Mouse (Mus musculus) embryonic facial prominence, embryonic 14.5 days (tissue): Measurements from ENCODE around the gene Cyp4a12b. TPM values are rescaled to one million over a fixed set of nuclear protein-coding genes. Genes with fewer than 3 reads are reported as not detected.
"Not testable (repeated sequence)": the region's sequence is repeated elsewhere in the genome, so short reads cannot be mapped to it uniquely, and the experiment has no call there.

Experiments used
- ATAC-seq: fragments of 200-750 bp; cut with Nextera tagmentation; 2 replicates; pipeline ENCODE4 v1.8.0; 2017; ENCODE audit warnings: low read depth, moderate number of reproducible peaks, moderate TSS enrichment
- DNase-seq: peaks from one replicate; pipeline ENCODE4 v3.0.0-alpha.2; 2015; ENCODE audit warnings: low spot score
- H3K27ac ChIP-seq: fragments of 300-500 bp; sonication (generic); replicated peaks from 2 replicates; pipeline ENCODE4 v1.5.1; 2014; ENCODE audit warnings: low read depth, mild to moderate bottlenecking, low read length, moderate library complexity
- H3K27me3 ChIP-seq: fragments of 300-500 bp; sonication (generic); replicated peaks from 2 replicates; pipeline ENCODE4 v1.6.1; 2014; ENCODE audit warnings: low read length; ENCODE audit not compliant: control insufficient read depth, insufficient read depth
- H3K36me3 ChIP-seq: fragments of 300-500 bp; sonication (generic); 2 replicates; pipeline ENCODE4 v1.6.1; 2014; ENCODE audit warnings: low read length, mixed read lengths; ENCODE audit not compliant: control insufficient read depth, insufficient read depth
- H3K4me1 ChIP-seq: fragments of 300-500 bp; sonication (generic); 2 replicates; pipeline ENCODE4 v1.6.1; 2014; ENCODE audit warnings: antibody characterized with exemption, low read length; ENCODE audit not compliant: control insufficient read depth, insufficient read depth
- H3K4me2 ChIP-seq: fragments of 300-500 bp; sonication (generic); 2 replicates; pipeline ENCODE4 v1.6.1; 2014; ENCODE audit warnings: low read depth, mild to moderate bottlenecking, low read length, moderate library complexity, mixed read lengths
- H3K4me3 ChIP-seq: fragments of 300-500 bp; sonication (generic); 2 replicates; pipeline ENCODE4 v1.5.1; 2014; ENCODE audit warnings: low read depth, mild to moderate bottlenecking, low read length
- H3K9ac ChIP-seq: fragments of 300-500 bp; sonication (generic); 2 replicates; pipeline ENCODE4 v1.6.1; 2014; ENCODE audit warnings: low read depth, mild to moderate bottlenecking, low read length, moderate library complexity, mixed read lengths
- H3K9me3 ChIP-seq: fragments of 300-500 bp; sonication (generic); 2 replicates; pipeline ENCODE4 v1.6.1; 2016; ENCODE audit warnings: low read length; ENCODE audit not compliant: control insufficient read depth
- WGBS: fragments of 180-500 bp; shearing (Covaris S2); extraction: QIAGEN DNeasy Blood & Tissue Kit; methylation state at CpG from one replicate; pipeline ENCODE4 v1.1.7; 2014; 5-methylcytosine and 5-hydroxymethylcytosine counted together
- polyA plus RNA-seq: library from polyadenylated mRNA; unstranded; fragments of >200 nt; fragmentation: Nextera tagmentation; extraction: Ambion mirVana; gene quantifications from 2 replicates; pipeline ENCODE4 v1.2.1, GENCODE M21; 2014

The Cyp4a12b gene
- polyA plus RNA-seq, result 0.39 and 1.1 TPM in 2 replicates

GRCm38 (mm10) chr4:115411324-115411723 lies at the start of gene Cyp4a12b:
Cyp4a12b (plus strand) TSS chr4:115411624.
- not testable (repeated sequence) for H3K9ac ChIP-seq, H3K36me3 ChIP-seq, H3K27ac ChIP-seq, H3K4me1 ChIP-seq, H3K4me2 ChIP-seq, H3K4me3 ChIP-seq, H3K9me3 ChIP-seq, ATAC-seq, DNase-seq, H3K27me3 ChIP-seq

- not testable (repeated sequence) for H3K4me1 ChIP-seq, DNase-seq, H3K4me2 ChIP-seq, H3K9ac ChIP-seq, H3K4me3 ChIP-seq, H3K9me3 ChIP-seq, H3K36me3 ChIP-seq, H3K27ac ChIP-seq, H3K27me3 ChIP-seq, ATAC-seq
- 75% methylated on average over 3 of the region's 3 CpGs for WGBS
Observed at GRCm38 (mm10) chr4:115365624-115366023, 45.8 kb upstream of the Cyp4a12b start.

GRCm38 (mm10) chr4:115368067-115368466 lies 43.4 kb upstream of the Cyp4a12b start:
- not testable (repeated sequence) for H3K4me1 ChIP-seq, ATAC-seq, DNase-seq, H3K27ac ChIP-seq, H3K9me3 ChIP-seq, H3K27me3 ChIP-seq, H3K9ac ChIP-seq, H3K36me3 ChIP-seq, H3K4me2 ChIP-seq, H3K4me3 ChIP-seq

- H3K9me3 ChIP-seq, DNase-seq, H3K4me2 ChIP-seq, H3K9ac ChIP-seq, H3K36me3 ChIP-seq, ATAC-seq, H3K4me1 ChIP-seq, H3K4me3 ChIP-seq, H3K27me3 ChIP-seq, H3K27ac ChIP-seq: not testable (repeated sequence)
- WGBS, result 83% methylated on average over 2 of the region's 2 CpGs
Observed at GRCm38 (mm10) chr4:115396256-115396655, 15.2 kb upstream of the Cyp4a12b start.

GRCm38 (mm10) chr4:115396950-115397349 lies 14.5 kb upstream of the Cyp4a12b start:
- H3K4me2 ChIP-seq, H3K9ac ChIP-seq, H3K4me1 ChIP-seq, H3K27me3 ChIP-seq, H3K4me3 ChIP-seq, ATAC-seq, H3K36me3 ChIP-seq, H3K27ac ChIP-seq, DNase-seq, H3K9me3 ChIP-seq: not testable (repeated sequence)

GRCm38 (mm10) chr4:115450577-115451137 lies 39.2 kb downstream of the Cyp4a12b start:
- no peak overlapping the region for H3K9ac ChIP-seq
- H3K36me3 ChIP-seq, result no peaks in the 10 kb centered on the region
- no peaks in the 10 kb centered on the region for H3K27me3 ChIP-seq
- H3K4me3 ChIP-seq, result no peak overlapping the region
- DNase-seq, result no peak
- H3K9me3 ChIP-seq, result no peaks in the 10 kb centered on the region
- no peak overlapping the region for H3K4me2 ChIP-seq
- no peak for ATAC-seq
- H3K4me1 ChIP-seq, result no peaks in the 10 kb centered on the region
- no peak overlapping the region for H3K27ac ChIP-seq
- WGBS, result 55% methylated on average over 3 of the region's 3 CpGs

- Histone ChIP-seq H3K9me3 (no peaks in the 10 kb centered on the region), H3K27me3 (no peaks in the 10 kb centered on the region), H3K9ac (no peak within 1 kb of the TSS), H3K4me2 (no peak within 1 kb of the TSS), H3K4me1 (no peaks in the 10 kb centered on the region), H3K36me3 (no peaks in the 10 kb centered on the region), H3K4me3 (no peak within 1 kb of the TSS), H3K27ac (no peak within 1 kb of the TSS)
- WGBS, result 68% methylated on average over 3 of the region's 3 CpGs
- ATAC-seq (no peak), DNase-seq (no peak)
Observed at GRCm38 (mm10) chr4:115452304-115452703, 40.9 kb downstream of the Cyp4a12b start, which contains the start of gene Cyp4a30b. Cyp4a30b (plus strand) TSS chr4:115452604.

GRCm38 (mm10) chr4:115473585-115473984 lies 62.2 kb downstream of the Cyp4a12b start:
- not testable (repeated sequence) for H3K36me3 ChIP-seq, H3K27me3 ChIP-seq, ATAC-seq, H3K4me3 ChIP-seq, H3K9me3 ChIP-seq, H3K27ac ChIP-seq, DNase-seq, H3K4me2 ChIP-seq, H3K4me1 ChIP-seq, H3K9ac ChIP-seq
- 75% methylated on average over 3 of the region's 3 CpGs for WGBS

- not testable (repeated sequence) for H3K36me3 ChIP-seq, ATAC-seq, H3K27me3 ChIP-seq, H3K4me1 ChIP-seq, H3K27ac ChIP-seq, H3K9me3 ChIP-seq, H3K4me2 ChIP-seq, H3K4me3 ChIP-seq, H3K9ac ChIP-seq
- DNase-seq, result peak; percentile 4
Observed at GRCm38 (mm10) chr4:115476051-115476450, 64.6 kb downstream of the Cyp4a12b start.
